In genomic region chr5:75152021-75152425, GRCm38 (mm10) we compare ENCODE assay signal across 7 mouse cellular contexts. TPM values are rescaled to one million over a fixed set of nuclear protein-coding genes. Genes with fewer than 3 reads are reported as not detected.
DNase-seq lines count a peak whose midpoint lies in the region; ATAC-seq lines count a peak whose summit lies in the region.

TSS of gene Pdgfra (plus strand) at chr5:75152292.

- no peaks in the 10 kb centered on the region for H3K9me3 ChIP-seq in embryonic facial prominence, embryonic 11.5 days (replicated peaks; ENCODE audit: control insufficient read depth, low read length)
- no peaks in the 10 kb centered on the region for H3K9me3 ChIP-seq in heart, embryonic 11.5 days (replicated peaks; ENCODE audit: control insufficient read depth, low read length)
- no peaks in the 10 kb centered on the region for H3K9me3 ChIP-seq in lung, embryonic 16.5 days (ENCODE audit: control insufficient read depth, low read length)

- WGBS in embryonic facial prominence, embryonic 11.5 days = under 1% methylated on average over 10 of the region's 10 CpGs
- 0% methylated on average over 10 of the region's 10 CpGs for WGBS in heart, embryonic 11.5 days (ENCODE audit: insufficient replicate concordance)
- WGBS in lung, embryonic 16.5 days = under 1% methylated on average over 10 of the region's 10 CpGs

- H3K36me3 ChIP-seq in embryonic facial prominence, embryonic 11.5 days (replicated peaks; ENCODE audit: control insufficient read depth, insufficient read depth, low read depth, low read length) = no peaks in the 10 kb centered on the region
- no peaks in the 10 kb centered on the region for H3K36me3 ChIP-seq in heart, embryonic 11.5 days (ENCODE audit: control insufficient read depth, insufficient read depth, low read length)
- no peaks in the 10 kb centered on the region for H3K36me3 ChIP-seq in lung, embryonic 16.5 days (ENCODE audit: control insufficient read depth, insufficient read depth, low read length)

- no peak for ATAC-seq in embryonic facial prominence, embryonic 11.5 days (replicated peaks; ENCODE audit: insufficient number of reproducible peaks, low FRiP score, low TSS enrichment, low read depth)
- ATAC-seq in heart, embryonic 11.5 days (replicated peaks; ENCODE audit: insufficient number of reproducible peaks, low FRiP score, low TSS enrichment) = no peak
- ATAC-seq in lung, embryonic 16.5 days (ENCODE audit: low read depth) = peak; percentile 21; the same call in 1 of the 2 replicates

- H3K27ac ChIP-seq in embryonic facial prominence, embryonic 11.5 days (replicated peaks; ENCODE audit: low read depth, low read length) = peak within 1 kb of the TSS; percentile 99
- peak within 1 kb of the TSS; percentile 89 for H3K27ac ChIP-seq in heart, embryonic 11.5 days (ENCODE audit: low read depth, low read length)
- peak within 1 kb of the TSS; percentile 94 for H3K27ac ChIP-seq in lung, embryonic 16.5 days (ENCODE audit: low read length)

- H3K4me2 ChIP-seq in embryonic facial prominence, embryonic 11.5 days (ENCODE audit: low read depth, low read length) = peak within 1 kb of the TSS; percentile 69
- peak within 1 kb of the TSS; percentile 70 for H3K4me2 ChIP-seq in heart, embryonic 11.5 days
- H3K4me2 ChIP-seq in lung, embryonic 16.5 days (ENCODE audit: low read depth, low read length) = peak within 1 kb of the TSS; percentile 81

- H3K27me3 ChIP-seq in embryonic facial prominence, embryonic 11.5 days (ENCODE audit: control insufficient read depth, insufficient read depth, low read length) = peaks cover 6% of the 10 kb centered on the region; the same call in 1 of the 2 replicates
- H3K27me3 ChIP-seq in heart, embryonic 11.5 days (ENCODE audit: control insufficient read depth, insufficient read depth, low read length) = peaks cover 58% of the 10 kb centered on the region
- peaks cover 42% of the 10 kb centered on the region for H3K27me3 ChIP-seq in lung, embryonic 16.5 days (ENCODE audit: control insufficient read depth, insufficient read depth, low read depth, low read length)

- peak within 1 kb of the TSS; percentile 73 for H3K4me3 ChIP-seq in embryonic facial prominence, embryonic 11.5 days (ENCODE audit: low read depth, low read length)
- peak within 1 kb of the TSS; percentile 62 for H3K4me3 ChIP-seq in heart, embryonic 11.5 days (ENCODE audit: low read depth, low read length)
- peak within 1 kb of the TSS; percentile 65 for H3K4me3 ChIP-seq in lung, embryonic 16.5 days (ENCODE audit: low read length)

- peaks cover 5% of the 10 kb centered on the region; the same call in 1 of the 2 replicates for H3K4me1 ChIP-seq in embryonic facial prominence, embryonic 11.5 days (ENCODE audit: control insufficient read depth, insufficient read depth, low read length)
- peaks cover 28% of the 10 kb centered on the region for H3K4me1 ChIP-seq in heart, embryonic 11.5 days (ENCODE audit: control insufficient read depth, insufficient read depth, low read length)
- peaks cover 13% of the 10 kb centered on the region for H3K4me1 ChIP-seq in lung, embryonic 16.5 days (replicated peaks; ENCODE audit: control insufficient read depth, insufficient read depth, low read length)

- peak within 1 kb of the TSS; percentile 95 for H3K9ac ChIP-seq in embryonic facial prominence, embryonic 11.5 days (replicated peaks; ENCODE audit: low read length)
- peak within 1 kb of the TSS; percentile 82 for H3K9ac ChIP-seq in heart, embryonic 11.5 days (ENCODE audit: low read depth, low read length)
- H3K9ac ChIP-seq in lung, embryonic 16.5 days (ENCODE audit: low read length) = peak within 1 kb of the TSS; percentile 68

- no peak for DNase-seq in adrenal gland, postnatal 14 days
- peak; percentile 92 for DNase-seq in embryonic facial prominence, embryonic 11.5 days (ENCODE audit: low spot score)
- peak; percentile 23 to 43 for DNase-seq in kidney, postnatal 25 days
- DNase-seq in testis, postnatal 10 days (ENCODE audit: low spot score) = peak; percentile 60
- no peak for DNase-seq in frontal cortex, postnatal 14 days (ENCODE audit: low spot score in 2 of 2)

RNA-seq across cellular contexts. Expression of gene Pdgfra, which starts in this region (rescaled TPM):
- 26.8 and 33.8 TPM in 2 replicates for total RNA-seq in adrenal gland, postnatal 14 days (2021)
- 87.2 and 88.6 TPM in 2 replicates for polyA plus RNA-seq in embryonic facial prominence, embryonic 11.5 days (2014; fragmentation: Nextera tagmentation; extraction: Ambion mirVana)
- polyA plus RNA-seq in heart, embryonic 11.5 days (2014; fragmentation: Nextera tagmentation; extraction: Ambion mirVana) = 28.0 and 37.4 TPM in 2 replicates
- polyA plus RNA-seq in lung, embryonic 16.5 days (2015; fragmentation: Nextera tagmentation; extraction: Ambion mirVana) = 53.3 and 53.6 TPM in 2 replicates

Comparison
In these comparisons a context has a peak if more than half of its experiments do, and no peak if none do; other contexts are left out.
1. DNase-seq: peak in embryonic facial prominence, embryonic 11.5 days (single experiment), kidney, postnatal 25 days (2 of 2) and testis, postnatal 10 days (single experiment); none in adrenal gland, postnatal 14 days (single experiment) and frontal cortex, postnatal 14 days (0 of 2).
2. Peak in every context shown above with its lines, with median percentiles within 50 percentile points of each other: H3K27ac ChIP-seq, H3K4me2 ChIP-seq, H3K4me3 ChIP-seq and H3K9ac ChIP-seq.